ENCODE assay signal across 12 mouse cellular contexts in the genomic region with DNA sequence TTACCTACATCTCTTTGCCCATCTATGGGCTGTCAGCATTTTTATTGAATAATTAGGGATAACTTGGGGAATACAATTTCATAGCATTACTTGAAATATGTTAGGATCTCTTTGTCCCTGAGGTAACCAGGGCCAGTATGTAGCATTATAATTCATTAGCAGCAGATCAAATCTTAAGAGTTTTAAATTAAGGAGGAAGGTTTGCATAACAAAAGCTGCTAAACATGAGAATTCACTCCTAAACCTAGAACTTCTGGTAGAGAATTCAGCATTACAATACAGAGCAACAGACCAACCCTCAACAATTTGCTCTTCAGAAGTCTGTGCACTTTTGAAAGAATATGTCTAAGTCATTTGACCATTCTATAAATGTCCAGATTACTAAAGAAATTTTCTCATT.
"Had no signal": no experiment of that assay in that cellular context is flagged by ENCODE, and none has a peak within 500 bp of the region (broad histone marks: within the 10 kb centered on the region; RNA-seq: fewer than 3 reads in every experiment).

No protein-coding gene starts in this region.

- H3K9me3 ChIP-seq: lung, embryonic 15.5 days; midbrain, embryonic 13.5 days; midbrain, embryonic 15.5 days; neural tube, embryonic 12.5 days had no signal

- H3K4me1 ChIP-seq: lung, embryonic 15.5 days; megakaryocyte, embryonic 14.5 days; midbrain, embryonic 13.5 days; midbrain, embryonic 15.5 days; neural tube, embryonic 12.5 days had no signal

- H3K27me3 ChIP-seq: lung, embryonic 15.5 days; megakaryocyte, embryonic 14.5 days; midbrain, embryonic 13.5 days; midbrain, embryonic 15.5 days; neural tube, embryonic 12.5 days had no signal

- H3K36me3 ChIP-seq: lung, embryonic 15.5 days; midbrain, embryonic 13.5 days; midbrain, embryonic 15.5 days; neural tube, embryonic 12.5 days had no signal

- DNase-seq: lung, adult 2 months; right cerebral cortex, postnatal 14 days; thymus, adult 18-20 months; thymus, postnatal 14 days; thymus, postnatal 36 days had no signal

- ATAC-seq: midbrain, embryonic 13.5 days; midbrain, embryonic 15.5 days had no signal

- H3K4me3 ChIP-seq: lung, embryonic 15.5 days; megakaryocyte, embryonic 14.5 days; midbrain, embryonic 13.5 days; midbrain, embryonic 15.5 days; neural tube, embryonic 12.5 days had no signal

- H3K9ac ChIP-seq: lung, embryonic 15.5 days; midbrain, embryonic 13.5 days; midbrain, embryonic 15.5 days; neural tube, embryonic 12.5 days had no signal

- H3K4me2 ChIP-seq: lung, embryonic 15.5 days; midbrain, embryonic 11.5 days; midbrain, embryonic 13.5 days; midbrain, embryonic 15.5 days; neural tube, embryonic 12.5 days had no signal

- H3K27ac ChIP-seq: lung, embryonic 15.5 days; macrophage; midbrain, embryonic 13.5 days; midbrain, embryonic 15.5 days; neural tube, embryonic 12.5 days had no signal
